Mouse (Mus musculus) small intestine, adult 2 months (tissue): ENCODE data around the gene Olfr727. TPM values are rescaled to one million over a fixed set of nuclear protein-coding genes. Genes with fewer than 3 reads are reported as not detected.

ENCODE experiments used
- H3K27ac ChIP-seq: fragments of 200-500 bp; 2 replicates; pipeline ENCODE4 v1.5.1; 2012; ENCODE audit warnings: low read depth, low read length, control low read depth, inconsistent platforms; ENCODE audit not compliant: insufficient read depth
- H3K27me3 ChIP-seq: fragments of 200-500 bp; 2 replicates; pipeline ENCODE4 v1.6.1; 2012; ENCODE audit warnings: mild to moderate bottlenecking, moderate library complexity, low read length, inconsistent platforms; ENCODE audit not compliant: control insufficient read depth, insufficient read depth
- H3K36me3 ChIP-seq: fragments of 200-500 bp; 2 replicates; pipeline ENCODE4 v1.6.1; 2012; ENCODE audit warnings: mild to moderate bottlenecking, low read length, control low read depth, inconsistent platforms; ENCODE audit not compliant: control insufficient read depth, insufficient read depth
- H3K4me1 ChIP-seq: fragments of 200-500 bp; 2 replicates; pipeline ENCODE4 v1.6.1; 2012; ENCODE audit warnings: low read length, inconsistent platforms, mixed read lengths; ENCODE audit not compliant: control insufficient read depth, insufficient read depth, insufficient read length
- H3K4me3 ChIP-seq: fragments of 200-500 bp; 2 replicates; pipeline ENCODE4 v1.5.1; 2012; ENCODE audit warnings: low read depth, mild to moderate bottlenecking, control low read depth, inconsistent platforms, low read length, moderate library complexity
- CTCF ChIP-seq: fragments of 200-500 bp; IDR thresholded peaks from 2 replicates; pipeline ENCODE4 v1.5.1; 2012; ENCODE audit warnings: low read depth, mild to moderate bottlenecking, control low read depth, inconsistent platforms, low read length, moderate library complexity, mixed read lengths; ENCODE audit not compliant: insufficient replicate concordance, insufficient read length; ENCODE audit errors: extremely low read depth
- POLR2A ChIP-seq: fragments of 200-500 bp; IDR thresholded peaks from 2 replicates; pipeline ENCODE4 v1.6.1; 2012; ENCODE audit warnings: low read depth, mild to moderate bottlenecking, control low read depth, inconsistent platforms, low read length, moderate library complexity
- WGBS: fragments of 180-500 bp; shearing (Covaris S2); methylation state at CpG from one replicate; pipeline ENCODE4 v1.1.7; 2018; 5-methylcytosine and 5-hydroxymethylcytosine counted together
- polyA plus RNA-seq: library from polyadenylated mRNA; depleted of rRNA; stranded (reverse); fragments of >200 nt; gene quantifications from 2 replicates; pipeline ENCODE4 v1.2.3, GENCODE M21; 2012; rRNA removed

Olfr727 gene
- polyA plus RNA-seq, result not detected in 2 replicates

- no peak within 1 kb of the TSS for H3K27ac ChIP-seq
- no peaks in the 10 kb centered on the region for H3K36me3 ChIP-seq
- no peak within 1 kb of the TSS for H3K4me3 ChIP-seq
- WGBS, result 91% methylated on average over 1 of the region's 1 CpGs
- no peaks in the 10 kb centered on the region for H3K4me1 ChIP-seq
- no peak for TF ChIP-seq POLR2A
- no peak for TF ChIP-seq CTCF
- no peaks in the 10 kb centered on the region for H3K27me3 ChIP-seq
Observed at GRCm38 (mm10) chr14:50122886-50123285, at the start of gene Olfr727. TSS of gene Olfr727 (plus strand) at chr14:50123186.

DNA sequence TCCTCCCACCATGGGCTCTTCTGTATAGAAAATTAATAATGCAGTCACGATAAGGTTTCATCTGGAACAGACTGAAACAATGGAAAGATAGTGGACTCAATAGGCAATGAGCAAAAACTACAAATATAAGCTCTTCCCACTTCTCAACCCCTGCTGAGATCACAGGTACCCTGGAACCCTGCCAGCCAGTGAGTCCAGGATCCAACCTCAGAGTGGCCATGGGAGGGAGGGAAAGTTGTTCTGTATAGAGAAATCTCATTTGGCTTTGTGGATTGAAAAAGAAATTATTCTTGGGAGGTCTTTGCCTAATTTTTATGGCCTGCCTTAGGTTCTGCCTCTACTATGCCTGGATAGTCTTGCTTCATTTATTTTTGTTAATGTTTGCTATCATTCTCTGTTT lies 32.1 kb upstream of the Olfr727 start, which contains the start of gene Olfr726:
Olfr726 (minus strand) TSS at position 101 of the 400 bp plus-strand sequence.
- WGBS, result 64% methylated on average over 1 of the region's 1 CpGs
- H3K27me3 ChIP-seq, result no peaks in the 10 kb centered on the region
- H3K4me1 ChIP-seq, result no peaks in the 10 kb centered on the region
- H3K36me3 ChIP-seq, result no peaks in the 10 kb centered on the region
- H3K4me3 ChIP-seq, result no peak within 1 kb of the TSS
- TF ChIP-seq POLR2A, result no peak
- no peak for TF ChIP-seq CTCF
- H3K27ac ChIP-seq, result no peak within 1 kb of the TSS

- Histone ChIP-seq H3K36me3 (no peaks in the 10 kb centered on the region), H3K27me3 (no peaks in the 10 kb centered on the region), H3K4me3 (no peak within 1 kb of the TSS), H3K4me1 (no peaks in the 10 kb centered on the region), H3K27ac (no peak within 1 kb of the TSS)
- no peak for TF ChIP-seq CTCF
- TF ChIP-seq POLR2A, result no peak
- WGBS, result 87% methylated on average over 5 of the region's 5 CpGs
Observed at GRCm38 (mm10) chr14:50142580-50142979, 19.6 kb downstream of the Olfr727 start, which contains the start of gene Olfr728. TSS of gene Olfr728 (minus strand) at chr14:50142680.

DNA sequence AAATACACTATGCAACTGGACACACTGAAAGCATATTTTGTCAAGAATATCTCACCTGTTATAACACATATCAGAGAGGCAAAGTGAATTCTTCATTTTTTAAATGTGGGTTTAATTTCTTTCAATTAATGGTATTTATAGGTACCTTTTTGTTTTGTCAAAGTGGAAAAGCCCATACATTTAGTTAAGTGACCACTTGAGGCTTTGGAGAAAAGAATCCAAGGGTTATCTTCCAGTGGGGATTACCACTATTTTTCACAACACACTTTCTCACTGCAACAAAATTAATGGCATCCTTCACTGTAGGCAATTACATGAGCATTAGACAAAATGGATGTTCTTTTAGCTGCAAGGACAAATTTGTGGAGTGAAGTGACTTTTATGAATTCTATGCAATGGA lies 29.8 kb downstream of the Olfr727 start, which contains the start of gene Olfr729:
Olfr729 (minus strand) TSS at position 101 of the 400 bp plus-strand sequence.
- no peak within 1 kb of the TSS for H3K4me3 ChIP-seq
- H3K27me3 ChIP-seq, result no peaks in the 10 kb centered on the region
- H3K36me3 ChIP-seq, result no peaks in the 10 kb centered on the region
- H3K27ac ChIP-seq, result no peak within 1 kb of the TSS
- no peaks in the 10 kb centered on the region for H3K4me1 ChIP-seq
- no peak for TF ChIP-seq POLR2A

Other genes starting within 250 kb of the Olfr727 start
- gene Olfr722, start 221.2 kb upstream of the Olfr727 start, polyA plus RNA-seq, result not detected in 2 replicates
- gene Olfr723, start 191.4 kb upstream of the Olfr727 start, polyA plus RNA-seq, result not detected in 2 replicates
- not detected in 2 replicates for gene Olfr724, start 159.9 kb upstream of the Olfr727 start, polyA plus RNA-seq
- gene Olfr725, start 82.8 kb upstream of the Olfr727 start, polyA plus RNA-seq, result not detected in 2 replicates
- not detected in 2 replicates for gene Olfr726, start 32.2 kb upstream of the Olfr727 start, polyA plus RNA-seq
- not detected in 2 replicates for gene Olfr728, start 19.5 kb downstream of the Olfr727 start, polyA plus RNA-seq
- not detected in 2 replicates for gene Olfr729, start 29.7 kb downstream of the Olfr727 start, polyA plus RNA-seq
- gene Olfr730, start 65.0 kb downstream of the Olfr727 start, polyA plus RNA-seq, result not detected in 2 replicates
- not detected in 2 replicates for gene Olfr731, start 118.7 kb downstream of the Olfr727 start, polyA plus RNA-seq
- gene Olfr732, start 161.0 kb downstream of the Olfr727 start, polyA plus RNA-seq, result not detected in 2 replicates
- not detected in 2 replicates for gene Olfr733, start 178.3 kb downstream of the Olfr727 start, polyA plus RNA-seq
- gene Olfr734, start 203.6 kb downstream of the Olfr727 start, polyA plus RNA-seq, result not detected in 2 replicates
- not detected in 2 replicates for gene Olfr735, start 225.7 kb downstream of the Olfr727 start, polyA plus RNA-seq
- gene Tlr11, start 234.7 kb downstream of the Olfr727 start, polyA plus RNA-seq, result 0.13 and 0.24 TPM in 2 replicates